Mouse (Mus musculus) CH12.LX (cell line): Measurements from ENCODE around the gene Gm20388. TPM values are rescaled to one million over a fixed set of nuclear protein-coding genes. Genes with fewer than 3 reads are reported as not detected.

Experiments
- DNase-seq: peaks from one replicate; pipeline ENCODE4 v3.0.0-alpha.2; 2013; ENCODE audit errors: extremely low read depth
- H3K27ac ChIP-seq: 2 replicates; pipeline ENCODE4 v1.5.1; 2012; ENCODE audit warnings: low read depth, mild to moderate bottlenecking, control low read depth, moderate library complexity; ENCODE audit not compliant: insufficient read depth
- H3K27me3 ChIP-seq: replicated peaks from 2 replicates; pipeline ENCODE3; 2012; ENCODE audit warnings: inconsistent platforms
- H3K36me3 ChIP-seq, 2 experiments: replicated peaks in 1 of 2; 2 replicates each; pipeline versions ENCODE3 to v1.6.1; 2012; ENCODE audit warnings: inconsistent platforms in 1 of 2, low read length in 1 of 2, mild to moderate bottlenecking in 1 of 2, mixed read lengths in 1 of 2, moderate library complexity in 1 of 2; ENCODE audit not compliant: control insufficient read depth in 1 of 2, insufficient read depth in 1 of 2
- H3K4me1 ChIP-seq, 2 experiments: 2 replicates each; pipeline ENCODE4 v1.6.1; 2012; ENCODE audit warnings: inconsistent platforms in 1 of 2, moderate library complexity in 1 of 2; ENCODE audit not compliant: insufficient read depth in 2 of 2, control insufficient read depth in 1 of 2
- H3K4me2 ChIP-seq: 2 replicates; pipeline ENCODE4 v1.6.1; 2012; ENCODE audit warnings: low read depth, mild to moderate bottlenecking, control low read depth; ENCODE audit not compliant: poor library complexity, insufficient read depth, severe bottlenecking
- H3K4me3 ChIP-seq, 3 experiments: fragments of 150-350 bp in 1 of 3; sonication (generic) in 1 of 3; replicated peaks in 1 of 3; 2 replicates each; pipeline versions ENCODE3 to v1.5.1; 2011 to 2012; ENCODE audit warnings: low read depth in 2 of 3, low read length in 2 of 3, mild to moderate bottlenecking in 2 of 3, moderate library complexity in 2 of 3, control low read depth in 1 of 3, improper control_type of control experiment in 1 of 3, inconsistent platforms in 1 of 3, mixed read lengths in 1 of 3; ENCODE audit not compliant: poor library complexity in 1 of 3
- H3K79me2 ChIP-seq: replicated peaks from 2 replicates; pipeline ENCODE4 v1.6.1; 2012; ENCODE audit warnings: mild to moderate bottlenecking, moderate library complexity; ENCODE audit not compliant: control insufficient read depth, poor library complexity, insufficient read depth, severe bottlenecking; ENCODE audit errors: extremely low read depth
- H3K9ac ChIP-seq: 2 replicates; pipeline ENCODE4 v1.6.1; 2012; ENCODE audit warnings: low read depth, mild to moderate bottlenecking, control low read depth, moderate library complexity; ENCODE audit not compliant: insufficient read depth
- H3K9me3 ChIP-seq: replicated peaks from 2 replicates; pipeline ENCODE3; 2012; ENCODE audit warnings: low read length, inconsistent platforms, mixed read lengths
- BHLHE40 ChIP-seq: IDR thresholded peaks from 2 replicates; pipeline ENCODE4 v1.6.1; 2011; ENCODE audit warnings: mild to moderate bottlenecking, low read depth, low read length, improper control_type of control experiment
- CTCF ChIP-seq, 2 experiments: IDR thresholded peaks in 1 of 2; conservative IDR thresholded peaks in 1 of 2; 2 replicates each; pipeline ENCODE4 v1.5.1; 2011 to 2012; ENCODE audit warnings: low read depth in 2 of 2, low read length in 2 of 2, improper control_type of control experiment in 1 of 2, inconsistent platforms in 1 of 2, mild to moderate bottlenecking in 1 of 2, moderate library complexity in 1 of 2
- E2F4 ChIP-seq: IDR thresholded peaks from 2 replicates; pipeline ENCODE4 v1.6.1; 2011; ENCODE audit warnings: low read depth, low read length, improper control_type of control experiment; ENCODE audit not compliant: insufficient replicate concordance
- ELF1 ChIP-seq: IDR thresholded peaks from 2 replicates; pipeline ENCODE4 v1.6.1; 2014; ENCODE audit warnings: low read depth, mild to moderate bottlenecking, inconsistent platforms, low read length, improper control_type of control experiment
- EP300 ChIP-seq: IDR thresholded peaks from 2 replicates; pipeline ENCODE4 v1.6.1; 2011; ENCODE audit warnings: low read length, improper control_type of control experiment
- HCFC1 ChIP-seq: IDR thresholded peaks from 2 replicates; pipeline ENCODE4 v1.6.1; 2012; ENCODE audit warnings: low read depth, mild to moderate bottlenecking, inconsistent platforms, low read length, improper control_type of control experiment
- IRF4 ChIP-seq: IDR thresholded peaks from 2 replicates; pipeline ENCODE4 v1.6.1; 2014; ENCODE audit warnings: low read depth, mild to moderate bottlenecking, inconsistent platforms, low read length, improper control_type of control experiment
- JUN ChIP-seq: IDR thresholded peaks from 2 replicates; pipeline ENCODE4 v1.6.1; 2011; ENCODE audit warnings: low read depth, mild to moderate bottlenecking, low read length, improper control_type of control experiment, moderate library complexity; ENCODE audit not compliant: insufficient read depth
- MAFK ChIP-seq: IDR thresholded peaks from 2 replicates; pipeline ENCODE4 v1.6.1; 2011; ENCODE audit warnings: low read length, improper control_type of control experiment; ENCODE audit not compliant: insufficient replicate concordance
- MAX ChIP-seq: IDR thresholded peaks from 2 replicates; pipeline ENCODE4 v1.6.1; 2011; ENCODE audit warnings: low read length, improper control_type of control experiment
- MAZ ChIP-seq: IDR thresholded peaks from 2 replicates; pipeline ENCODE4 v1.6.1; 2012; ENCODE audit warnings: low read depth, mild to moderate bottlenecking, inconsistent platforms, low read length, improper control_type of control experiment, moderate library complexity
- MYC ChIP-seq: IDR thresholded peaks from 2 replicates; pipeline ENCODE4 v1.6.1; 2011; ENCODE audit warnings: low read depth, mild to moderate bottlenecking, improper control_type of control experiment, low read length
- NELFE ChIP-seq: IDR thresholded peaks from 2 replicates; pipeline ENCODE4 v1.6.1; 2011; ENCODE audit warnings: low read depth, low read length, improper control_type of control experiment
- NRF1 ChIP-seq: IDR thresholded peaks from 2 replicates; pipeline ENCODE4 v1.6.1; 2014; ENCODE audit warnings: low read depth, mild to moderate bottlenecking, inconsistent platforms, low read length, improper control_type of control experiment, moderate library complexity
- POLR2AphosphoS2 ChIP-seq: IDR thresholded peaks from 2 replicates; pipeline ENCODE4 v1.6.1; 2011; ENCODE audit warnings: low read depth, low read length, improper control_type of control experiment
- RCOR1 ChIP-seq: conservative IDR thresholded peaks from 2 replicates; pipeline ENCODE4 v1.6.1; 2012; ENCODE audit warnings: low read depth, mild to moderate bottlenecking, inconsistent platforms, low read length, improper control_type of control experiment
- SIN3A ChIP-seq: IDR thresholded peaks from 2 replicates; pipeline ENCODE4 v1.6.1; 2012; ENCODE audit warnings: low read length, improper control_type of control experiment, inconsistent platforms
- TBP ChIP-seq: conservative IDR thresholded peaks from 2 replicates; pipeline ENCODE4 v1.6.1; 2011; ENCODE audit warnings: low read depth, low read length, improper control_type of control experiment
- UBTF ChIP-seq: IDR thresholded peaks from 2 replicates; pipeline ENCODE4 v1.6.1; 2012; ENCODE audit warnings: low read depth, mild to moderate bottlenecking, inconsistent platforms, low read length, improper control_type of control experiment, moderate library complexity
- USF2 ChIP-seq: conservative IDR thresholded peaks from 2 replicates; pipeline ENCODE4 v1.6.1; 2011; ENCODE audit warnings: low read depth, low read length, improper control_type of control experiment
- ZC3H11A ChIP-seq: IDR thresholded peaks from 2 replicates; pipeline ENCODE4 v1.6.1; 2012; ENCODE audit warnings: low read depth, mild to moderate bottlenecking, inconsistent platforms, low read length, improper control_type of control experiment
- ZMIZ1 ChIP-seq: IDR thresholded peaks from 2 replicates; pipeline ENCODE4 v1.6.1; 2012; ENCODE audit warnings: low read depth, mild to moderate bottlenecking, inconsistent platforms, low read length, improper control_type of control experiment
- ZNF384 ChIP-seq: IDR thresholded peaks from 2 replicates; pipeline ENCODE4 v1.6.1; 2012; ENCODE audit warnings: low read depth, low read length, improper control_type of control experiment, inconsistent platforms
- dilution Hi-C: fragments of 300-500 bp; cut with MboI; formaldehyde crosslinking; loops from 2 replicates; pipeline ENCODE4 v1.14.3; 2020; ENCODE audit warnings: low sequenced_read_pairs; ENCODE audit not compliant: extremely low pct_unique_long_range_greater_than_20kb, extremely low pct_ligation_motif_present
- in situ Hi-C: fragments of 300-500 bp; cut with MboI; formaldehyde crosslinking; loops from 3 replicates; pipeline ENCODE4 v1.14.3; 2019; ENCODE audit warnings: low sequenced_read_pairs, low pct_ligation_motif_present, low pct_unique_long_range_greater_than_20kb, mixed read lengths
- polyA plus RNA-seq: library from polyadenylated mRNA; unstranded; fragments of >175 nt; gene quantifications from 2 replicates; pipeline ENCODE4 v1.2.1, GENCODE M21; 2012; ENCODE audit warnings: low read depth; ENCODE audit not compliant: insufficient read length
- total RNA-seq, 2 experiments: library from RNA; depleted of rRNA; stranded (reverse); fragments of 300-350 nt in 1 of 2; fragments of >200 nt in 1 of 2; gene quantifications; 2 replicates each; pipeline ENCODE4 v1.2.3; 2012 to 2014

Gene Gm20388
- total and polyA plus RNA-seq, 3 experiments, result 14.8 to 26.3 (median 22.2) TPM

- Histone ChIP-seq H3K4me3 (no peak overlapping the region), H3K9ac (no peak overlapping the region), H3K79me2 (no peaks in the 10 kb centered on the region), H3K27ac (no peak overlapping the region), H3K9me3 (no peaks in the 10 kb centered on the region), H3K27me3 (peaks cover 9% of the 10 kb centered on the region), H3K36me3 (no peaks in the 10 kb centered on the region), H3K4me1 (no peaks in the 10 kb centered on the region), H3K4me2 (no peak overlapping the region)
- no peak for DNase-seq
- no peak for TF ChIP-seq EP300
- TF ChIP-seq RCOR1, result no peak
- no peak for TF ChIP-seq SIN3A
- TF ChIP-seq JUN, result no peak
- no peak for TF ChIP-seq UBTF
- no peak for TF ChIP-seq CTCF (conservative IDR thresholded peaks at IDR 0.05 in 1 of 2, IDR thresholded peaks at IDR 0.05 in 1 of 2; ENCODE audit: low read depth in 2 of 2, low read length in 2 of 2)
- no peak for TF ChIP-seq TBP
- no peak for TF ChIP-seq E2F4
- no peak for TF ChIP-seq IRF4
- no peak for TF ChIP-seq NRF1
- TF ChIP-seq ZNF384, result no peak
- no peak for TF ChIP-seq MAZ
- in situ Hi-C loops, result no loop called here
- dilution Hi-C loops, result no loop called here
These were observed 13.6 kb upstream of the Gm20388 start for GRCm38 (mm10) chr8:119897069-119897468.

- Histone ChIP-seq H3K27ac (no peak overlapping the region), H3K9ac (no peak overlapping the region), H3K4me1 (peaks cover 0 to 2% of the 10 kb centered on the region in 2 experiments; a peak in 1 of 4 replicates), H3K4me2 (no peak overlapping the region), H3K36me3 (no peaks in the 10 kb centered on the region), H3K79me2 (no peaks in the 10 kb centered on the region), H3K27me3 (peaks cover 9% of the 10 kb centered on the region), H3K9me3 (no peaks in the 10 kb centered on the region), H3K4me3 (no peak overlapping the region)
- in situ Hi-C loops, result no loop called here
- no peak for DNase-seq
- dilution Hi-C loops, result no loop called here
- TF ChIP-seq POLR2AphosphoS2, result no peak
- no peak for TF ChIP-seq MAX
- no peak for TF ChIP-seq IRF4
- no peak for TF ChIP-seq E2F4
- TF ChIP-seq USF2, result no peak
- no peak for TF ChIP-seq ZMIZ1
- TF ChIP-seq TBP, result no peak
- TF ChIP-seq NRF1, result no peak
- TF ChIP-seq NELFE, result no peak
- no peak for TF ChIP-seq ELF1
- no peak for TF ChIP-seq MAFK
- no peak for TF ChIP-seq RCOR1
- TF ChIP-seq CTCF (conservative IDR thresholded peaks at IDR 0.05 in 1 of 2, IDR thresholded peaks at IDR 0.05 in 1 of 2; ENCODE audit: low read depth in 2 of 2, low read length in 2 of 2), result no peak
- no peak for TF ChIP-seq ZC3H11A
- no peak for TF ChIP-seq MYC
- TF ChIP-seq BHLHE40, result no peak
- no peak for TF ChIP-seq HCFC1
- TF ChIP-seq UBTF, result no peak
These were observed 12.7 kb upstream of the Gm20388 start for GRCm38 (mm10) chr8:119897933-119898332.
